Mouse (Mus musculus) adrenal gland, adult 2 months (tissue): ENCODE measurements around the gene Pdlim7. TPM values are rescaled to one million over a fixed set of nuclear protein-coding genes. Genes with fewer than 3 reads are reported as not detected.
A peak's percentile ranks its signal among the peaks of the same experiment; 100 is the strongest.

Experiments used
- DNase-seq: peaks from one replicate; pipeline ENCODE4 v3.0.0; 2021
- polyA plus RNA-seq: library from polyadenylated mRNA; depleted of rRNA; stranded (reverse); fragments of >200 nt; gene quantifications from 2 replicates; pipeline ENCODE4 v1.2.3, GENCODE M21; 2012
- total RNA-seq, 2 experiments: library from RNA; stranded (reverse); gene quantifications; 2 replicates each; pipeline ENCODE4 v1.2.3; 2021

The Pdlim7 gene
- total and polyA plus RNA-seq, 3 experiments: 15.2 to 45.2 (median 19.5) TPM

DNA sequence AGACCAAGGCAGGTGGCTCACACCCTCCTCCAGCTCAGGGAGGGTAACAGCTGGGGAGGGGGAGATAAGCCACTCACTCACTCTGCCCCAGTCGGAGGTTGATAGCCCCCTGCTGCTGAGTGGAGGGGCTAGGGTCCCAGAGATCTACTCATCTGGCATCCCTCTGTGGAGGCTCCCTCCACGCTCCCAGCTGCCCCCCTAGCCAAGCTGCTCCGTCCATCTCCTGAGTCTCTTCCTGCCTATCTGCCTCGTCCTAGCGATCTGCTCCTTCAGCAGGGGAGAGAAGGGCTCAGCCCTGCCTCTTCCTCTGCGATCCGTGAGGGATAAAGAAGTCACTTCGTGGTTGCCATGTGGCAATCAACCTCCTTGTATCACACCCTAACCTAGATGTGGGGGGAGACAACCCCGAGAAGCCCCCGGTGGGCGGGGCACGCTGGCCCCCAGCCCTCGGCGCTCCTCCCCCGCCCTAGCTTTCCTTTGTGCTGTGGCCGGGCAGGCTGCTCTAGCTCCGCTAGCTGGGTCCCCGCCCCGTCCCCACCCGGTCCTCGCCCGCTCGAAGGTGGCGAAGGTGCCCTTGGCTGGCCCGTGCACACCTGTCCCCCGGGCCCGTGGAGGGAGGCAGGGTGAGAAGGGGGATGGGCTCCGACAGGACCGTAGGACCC is 26.4 kb downstream of the Pdlim7 start:
- peak; percentile 51 for DNase-seq

GRCm38 (mm10) chr13:55486029-55486794 is 27.3 kb downstream of the Pdlim7 start:
- no peak for DNase-seq

DNA sequence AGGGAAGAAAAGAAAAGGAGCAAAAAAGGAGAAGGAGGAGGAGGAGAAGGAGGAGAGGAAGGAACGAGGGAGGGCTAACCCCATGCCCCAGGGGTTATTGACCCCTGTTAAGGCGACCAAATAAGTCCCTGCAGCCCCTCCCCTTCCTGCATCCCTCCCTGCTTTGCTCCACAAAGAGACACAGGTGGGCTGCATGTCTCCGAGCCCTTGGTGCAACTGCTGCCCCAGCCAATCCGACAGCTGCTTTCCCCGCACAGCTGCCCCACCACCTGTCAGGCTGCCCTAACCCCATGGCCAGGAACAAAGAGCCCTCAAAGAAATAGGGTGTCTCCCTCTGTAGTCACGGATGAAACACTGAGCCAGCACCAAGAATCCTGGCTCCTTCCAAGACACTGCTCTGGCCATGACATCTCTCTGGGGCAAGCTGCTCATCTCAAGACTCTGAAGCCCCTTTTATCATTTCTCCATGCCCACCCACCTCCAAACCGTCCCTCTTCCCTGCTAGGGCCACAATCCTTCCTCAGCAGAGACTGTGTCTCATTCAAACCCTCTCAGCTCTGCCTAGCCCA is 28.9 kb downstream of the Pdlim7 start:
- DNase-seq: no peak

DNA sequence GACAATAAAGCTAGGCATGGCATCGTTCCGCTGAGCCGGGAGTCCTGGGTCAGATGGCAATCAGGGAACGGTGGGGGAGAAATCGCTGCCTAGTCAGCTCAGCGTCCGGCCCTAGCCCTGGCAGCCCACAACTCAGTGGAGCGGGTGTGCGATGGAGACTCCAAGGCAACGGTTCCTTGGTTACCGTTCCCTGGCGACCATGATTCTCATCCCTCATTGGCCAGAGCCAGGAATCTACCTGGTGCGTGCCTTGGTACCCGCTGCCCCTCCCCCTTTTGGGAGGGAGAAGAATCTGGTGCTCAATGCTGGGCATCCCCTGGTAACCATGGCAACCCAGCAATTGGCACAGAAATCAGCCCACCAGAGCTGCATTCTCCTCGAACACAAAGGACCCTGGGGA is 29.9 kb downstream of the Pdlim7 start:
- DNase-seq: no peak

- no peak for DNase-seq
These were observed 30.4 kb downstream of the Pdlim7 start for GRCm38 (mm10) chr13:55483071-55483470.

DNA sequence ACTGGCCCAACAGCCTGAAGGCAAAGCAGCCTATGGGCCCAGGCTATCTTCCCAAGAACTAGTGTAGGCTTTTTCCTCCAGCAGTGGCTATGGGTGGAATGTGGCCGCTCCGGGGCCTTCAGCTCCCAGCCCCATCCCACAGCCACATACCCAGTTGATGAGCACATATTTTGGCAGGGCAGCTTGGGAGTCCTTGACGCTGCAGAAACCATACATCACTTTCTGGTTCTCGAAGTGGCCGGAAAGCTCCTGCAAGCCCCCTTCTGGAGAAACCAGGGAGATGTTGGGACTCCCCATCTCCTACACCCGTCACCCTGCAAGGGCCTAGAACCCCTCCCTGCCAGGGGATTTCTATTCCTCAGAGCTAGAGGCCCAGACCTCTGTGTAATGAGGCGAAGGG is 30.9 kb downstream of the Pdlim7 start:
- peak; percentile 78 for DNase-seq

DNA sequence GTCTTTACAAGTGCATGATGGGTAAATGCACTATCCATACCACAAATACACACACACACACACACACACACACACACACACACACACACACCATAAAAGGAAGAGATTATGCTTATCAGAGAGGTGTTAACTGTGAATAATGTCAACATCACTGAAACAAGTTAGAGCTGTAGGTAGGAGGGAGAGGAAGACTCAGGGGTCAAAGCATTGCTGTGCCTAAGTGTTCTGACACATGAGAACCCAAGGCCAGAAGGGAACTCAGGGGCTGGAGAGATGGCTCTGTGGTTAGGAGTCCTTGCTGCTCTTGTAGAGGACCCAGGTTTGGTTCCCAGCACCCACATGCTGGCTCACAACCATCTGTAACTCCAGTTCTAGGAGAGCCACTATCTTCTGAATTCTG is 33.5 kb downstream of the Pdlim7 start:
- DNase-seq: no peak

DNA sequence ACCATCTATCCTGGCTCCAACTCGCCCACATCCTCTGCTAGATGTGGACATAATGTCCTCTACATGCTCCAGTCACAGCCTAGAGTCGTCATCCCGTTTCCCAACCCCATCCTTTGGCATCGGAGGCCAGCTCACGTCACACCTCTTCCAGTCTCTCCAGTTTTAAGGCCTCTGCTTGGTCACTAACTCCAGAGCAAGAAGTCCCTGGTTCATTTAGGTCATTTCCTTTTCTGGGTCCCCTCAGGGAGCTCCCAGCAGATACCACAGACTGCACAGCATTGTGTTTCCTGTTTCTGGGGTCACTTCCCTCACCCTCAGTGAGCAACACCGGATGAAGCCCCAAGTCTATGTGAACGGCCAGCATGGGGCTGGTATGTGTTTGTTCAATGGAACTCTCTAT is 34.5 kb downstream of the Pdlim7 start:
- DNase-seq: no peak

DNA sequence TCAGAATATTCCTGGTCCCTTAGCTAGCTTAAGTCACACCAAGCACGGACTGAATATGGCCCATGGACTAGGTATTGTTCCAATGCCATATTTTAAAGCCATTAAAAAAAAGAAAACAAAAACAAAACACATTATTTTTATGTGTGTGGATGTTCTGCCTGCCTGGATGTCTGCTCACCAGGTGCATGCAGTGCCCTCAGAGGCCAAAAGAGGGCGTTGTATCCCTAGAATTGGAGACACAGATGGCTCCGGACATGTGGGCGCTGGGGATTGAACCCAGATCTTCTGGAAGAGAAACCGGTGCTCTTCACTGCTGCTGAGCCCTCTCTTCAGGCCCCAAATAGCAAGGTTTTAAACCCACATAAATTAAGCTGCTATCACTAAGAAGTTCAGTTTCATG is 35.4 kb downstream of the Pdlim7 start:
- DNase-seq: no peak

DNA sequence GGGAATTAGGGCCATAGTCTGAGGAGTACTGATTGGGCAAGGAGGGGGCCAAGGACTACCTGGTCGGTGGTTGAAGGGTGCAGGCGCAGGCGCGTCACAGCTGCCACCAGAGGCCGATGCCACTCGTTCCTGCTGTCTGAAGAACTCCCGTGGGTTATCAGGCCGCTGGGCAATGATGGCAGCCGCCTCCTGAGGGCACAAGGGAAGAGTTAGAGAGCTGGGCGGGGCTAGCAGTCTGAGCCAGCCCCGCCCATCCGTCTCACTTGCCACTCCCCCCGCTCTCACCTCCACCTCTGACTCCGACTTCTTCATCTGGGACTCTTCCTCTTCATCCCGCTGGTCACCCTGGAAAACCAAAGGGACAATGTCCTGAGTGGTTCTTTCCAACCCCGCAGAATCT is 36.0 kb downstream of the Pdlim7 start:
- DNase-seq: no peak

DNA sequence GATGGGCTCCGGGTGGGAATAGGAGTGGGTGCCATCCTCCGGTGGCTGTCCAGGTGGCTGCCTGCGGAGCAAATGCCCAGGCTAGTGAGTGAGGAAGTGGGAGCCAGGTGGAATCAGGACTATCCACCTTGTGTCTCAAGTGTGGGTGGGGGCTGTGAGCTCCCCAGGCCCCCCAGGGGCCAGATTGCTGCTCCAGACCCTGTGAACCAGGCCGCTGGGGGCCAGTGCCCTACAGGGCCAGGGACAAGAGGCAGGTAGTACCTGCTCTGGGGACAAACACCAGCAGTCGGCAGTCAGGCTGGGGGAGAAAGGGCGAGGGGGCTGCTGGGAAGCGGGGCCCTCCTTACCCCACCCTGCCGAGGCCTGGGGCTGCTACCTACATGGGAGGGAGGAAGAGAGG is 37.2 kb downstream of the Pdlim7 start:
- DNase-seq: no peak

GRCm38 (mm10) chr13:55475750-55476149 is 37.7 kb downstream of the Pdlim7 start:
- no peak for DNase-seq

GRCm38 (mm10) chr13:55474621-55475069 is 38.8 kb downstream of the Pdlim7 start:
- DNase-seq: no peak

- DNase-seq: no peak
These were observed 39.5 kb downstream of the Pdlim7 start for GRCm38 (mm10) chr13:55473961-55474360.

DNA sequence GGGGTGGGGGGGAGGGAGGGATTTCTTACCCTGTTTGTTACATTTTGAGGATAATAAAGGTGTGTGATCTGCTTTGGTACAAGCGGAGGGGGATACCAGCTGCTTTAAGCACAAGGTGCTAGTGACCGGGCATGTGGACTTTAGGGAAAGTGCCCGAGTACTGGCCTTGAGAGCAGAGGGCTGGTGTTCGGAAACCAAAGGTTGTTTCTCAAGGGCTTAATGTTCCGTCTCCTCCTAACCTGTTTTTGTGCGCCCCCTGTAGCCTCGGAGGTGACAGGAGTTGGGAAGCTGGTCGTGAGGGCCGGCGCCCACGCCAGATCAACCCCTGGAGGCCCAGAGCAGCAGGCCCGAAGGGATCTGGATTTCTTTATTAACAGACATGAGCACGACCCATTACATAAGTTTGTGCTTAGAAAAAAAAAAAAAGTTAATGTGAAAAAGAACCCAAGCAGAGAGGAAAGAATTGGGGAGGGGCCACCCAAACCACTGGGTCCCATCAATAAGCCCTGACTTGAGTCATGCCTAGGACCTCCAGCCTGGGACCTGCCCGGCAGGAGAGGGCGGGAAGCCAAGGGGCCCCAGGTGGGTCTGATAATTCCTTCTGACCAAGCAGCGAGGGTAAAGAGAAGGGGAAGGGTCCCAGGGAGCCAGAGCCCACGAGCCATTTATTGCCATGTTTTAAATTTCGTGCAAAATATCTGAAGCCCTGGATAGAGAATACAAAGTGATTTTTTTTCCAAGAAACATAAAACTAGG is 40.2 kb downstream of the Pdlim7 start:
- no peak for DNase-seq

GRCm38 (mm10) chr13:55472132-55473022 is 41.1 kb downstream of the Pdlim7 start:
- DNase-seq: peak; percentile 78

DNA sequence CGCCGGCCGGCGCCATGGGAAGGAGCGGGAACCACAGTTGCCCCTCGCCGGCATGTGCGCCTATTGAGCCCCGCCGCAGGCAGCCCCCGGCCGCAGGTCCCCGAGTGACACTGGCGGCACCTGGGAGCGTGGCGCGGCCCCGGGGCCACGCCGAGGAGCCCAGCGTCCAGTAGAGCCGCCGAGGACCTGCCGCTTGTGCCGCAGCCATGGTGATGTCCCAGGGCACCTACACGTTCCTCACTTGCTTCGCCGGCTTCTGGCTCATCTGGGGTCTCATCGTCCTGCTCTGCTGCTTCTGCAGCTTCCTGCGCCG is 41.7 kb downstream of the Pdlim7 start:
- no peak for DNase-seq

DNA sequence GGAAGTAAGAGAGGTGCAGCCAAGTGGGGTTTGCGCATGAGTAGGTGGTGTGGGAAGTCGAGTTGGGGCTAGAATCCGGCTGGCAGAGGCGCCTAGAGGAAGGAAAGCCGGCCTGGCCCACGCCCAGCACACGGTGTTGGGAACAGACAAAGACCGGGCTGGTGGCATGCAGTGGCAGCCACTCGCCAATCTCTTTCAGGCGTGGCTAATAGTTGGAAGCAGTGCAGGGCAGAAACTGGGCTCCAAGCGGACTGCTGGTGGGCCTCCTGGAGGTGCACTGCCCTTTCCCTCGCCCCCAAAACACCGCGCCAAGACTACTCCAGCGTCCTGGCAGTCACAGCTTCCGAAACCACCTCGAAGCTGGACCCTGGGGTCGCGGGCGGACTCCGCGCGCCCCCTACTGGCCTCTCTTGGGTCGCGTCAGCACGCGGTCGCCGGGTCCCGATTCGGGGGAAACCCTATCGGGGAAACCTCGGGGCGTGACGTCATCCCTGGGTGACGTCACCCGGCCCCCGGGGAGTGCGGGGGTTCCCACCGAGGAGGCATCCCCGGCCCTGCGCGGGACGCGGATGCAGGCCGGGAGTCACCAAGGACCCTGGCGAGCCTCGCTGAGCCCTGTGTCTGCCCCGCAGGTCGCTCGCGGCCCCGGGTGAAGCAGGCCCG is 42.2 kb downstream of the Pdlim7 start:
- peak; percentile 91 for DNase-seq

DNA sequence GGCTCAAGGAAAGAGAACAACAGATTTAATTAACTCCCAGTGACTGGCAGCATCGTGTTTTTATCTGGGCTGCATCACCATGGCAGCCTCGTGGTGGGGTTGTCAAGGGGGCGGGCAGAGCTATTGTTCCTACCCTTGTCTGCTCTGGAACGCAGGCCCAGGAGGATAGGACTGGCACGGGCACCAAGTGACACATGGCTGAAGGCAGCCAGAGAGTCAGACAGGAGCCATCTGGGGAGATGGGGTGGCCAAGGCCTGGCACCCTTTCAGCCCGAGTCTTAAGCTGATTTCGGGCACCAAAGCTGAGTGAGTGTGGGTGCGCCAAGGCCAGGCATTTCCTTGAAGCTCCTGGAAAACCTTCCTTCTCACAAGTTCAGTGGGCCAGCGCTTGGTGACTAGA is 43.1 kb downstream of the Pdlim7 start:
- no peak for DNase-seq

- DNase-seq: peak; percentile 77
These were observed 44.5 kb downstream of the Pdlim7 start for GRCm38 (mm10) chr13:55468851-55469560.
